Comparison of ENCODE assay signal across 19 mouse cellular contexts in the genomic region with DNA sequence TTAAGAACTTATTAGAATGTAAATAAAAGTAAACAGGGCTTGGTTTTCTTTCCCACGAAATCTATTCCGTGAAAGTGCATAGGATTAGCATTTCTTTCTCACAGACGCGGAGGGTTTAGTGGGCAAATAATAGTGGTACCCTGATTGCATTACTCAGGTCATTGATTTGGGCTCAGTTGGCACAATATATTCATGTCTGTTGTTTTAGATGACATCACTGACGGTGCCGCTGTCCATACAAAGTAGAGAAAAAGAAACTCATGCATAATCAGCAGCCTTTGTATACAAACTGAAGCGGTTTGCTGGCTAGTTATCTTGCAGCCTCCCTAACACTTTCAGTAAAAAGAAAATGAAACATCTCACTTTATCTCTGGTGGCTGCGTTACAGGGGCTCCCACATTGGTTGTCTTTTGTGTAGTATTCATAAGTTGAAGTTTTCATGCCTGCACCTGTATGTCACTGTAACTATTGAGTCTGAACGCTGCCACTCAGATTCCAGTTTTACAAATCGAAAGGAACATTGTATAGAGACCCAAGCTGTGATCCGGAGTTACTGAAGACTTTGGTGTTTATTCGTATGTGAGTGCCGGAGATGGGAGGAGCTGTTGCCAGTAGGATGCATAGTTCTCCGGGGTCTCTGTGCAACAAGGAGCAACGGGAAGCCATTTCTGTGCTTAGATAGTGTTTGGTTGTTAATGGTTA. TPM values are rescaled to one million over a fixed set of nuclear protein-coding genes. Genes with fewer than 3 reads are reported as not detected.
DNase-seq lines count a peak whose midpoint lies in the region; ATAC-seq lines count a peak whose summit lies in the region.
"Had no signal": no experiment of that assay in that cellular context is flagged by ENCODE, and none has a peak within 500 bp of the region (broad histone marks: within the 10 kb centered on the region; RNA-seq: fewer than 3 reads in every experiment).

No protein-coding gene starts in this region.

- no peak overlapping the region for H3K9ac ChIP-seq in neural tube, embryonic 11.5 days (ENCODE audit: low read length)
- peak overlapping the region; percentile 25 for H3K9ac ChIP-seq in forebrain, embryonic 15.5 days (replicated peaks)
- H3K9ac ChIP-seq in neural tube, embryonic 15.5 days (replicated peaks), result no peak overlapping the region
- H3K9ac ChIP-seq: liver, embryonic 15.5 days had no signal

- no peak; the same call in 1 of the 2 replicates for ATAC-seq in neural tube, embryonic 11.5 days (ENCODE audit: insufficient read depth, low FRiP score, low TSS enrichment)
- ATAC-seq in forebrain, embryonic 15.5 days (replicated peaks), result peak; percentile 26
- ATAC-seq in neural tube, embryonic 15.5 days (ENCODE audit: low FRiP score), result no peak

- peak overlapping the region; percentile 12; the same call in 1 of the 2 replicates for H3K4me2 ChIP-seq in neural tube, embryonic 11.5 days (ENCODE audit: low read depth)
- peak overlapping the region; percentile 43 for H3K4me2 ChIP-seq in forebrain, embryonic 15.5 days (replicated peaks)
- H3K4me2 ChIP-seq in neural tube, embryonic 15.5 days, result peak overlapping the region; percentile 54
- H3K4me2 ChIP-seq: liver, embryonic 15.5 days had no signal

- DNase-seq in neural tube, embryonic 11.5 days (ENCODE audit: low spot score), result peak; percentile 16
- DNase-seq in neural tube, embryonic 10.5 days (ENCODE audit: extremely low spot score, low spot score), result no peak
- peak; percentile 15 for DNase-seq in midbrain, embryonic 10.5 days (ENCODE audit: low spot score)
- no peak for DNase-seq in adrenal gland, adult 2 months
- DNase-seq in cerebellum, postnatal 4 days (ENCODE audit: low spot score in 2 of 2), result no peak
- DNase-seq in right cerebral cortex, adult 2 months (ENCODE audit: low spot score in 2 of 2), result no peak
- DNase-seq: cerebellum, adult 11 months; layer of hippocampus, adult 9-11 months; right cerebral cortex, postnatal 14 days had no signal

- no peaks in the 10 kb centered on the region for H3K4me1 ChIP-seq in neural tube, embryonic 11.5 days (ENCODE audit: control insufficient read depth, insufficient read depth, low read length)
- H3K4me1 ChIP-seq in forebrain, embryonic 15.5 days, result peaks cover 13% of the 10 kb centered on the region; the same call in 1 of the 2 replicates
- H3K4me1 ChIP-seq in midbrain, embryonic 10.5 days, result peaks cover 24% of the 10 kb centered on the region
- peaks cover 5% of the 10 kb centered on the region for H3K4me1 ChIP-seq in neural tube, embryonic 15.5 days
- H3K4me1 ChIP-seq: heart, embryonic 10.5 days had no signal

- 60% methylated on average over 15 of the region's 15 CpGs for WGBS in neural tube, embryonic 11.5 days
- 10% methylated on average over 15 of the region's 15 CpGs for WGBS in forebrain, embryonic 15.5 days
- 48% methylated on average over 15 of the region's 15 CpGs for WGBS in midbrain, embryonic 10.5 days
- WGBS in neural tube, embryonic 15.5 days, result 31% methylated on average over 15 of the region's 15 CpGs

- no peak overlapping the region for H3K4me3 ChIP-seq in neural tube, embryonic 11.5 days (ENCODE audit: low read depth, low read length)
- H3K4me3 ChIP-seq in forebrain, embryonic 15.5 days, result peak overlapping the region; percentile 34
- H3K4me3 ChIP-seq in midbrain, embryonic 10.5 days, result peak overlapping the region; percentile 30
- peak overlapping the region; percentile 33 for H3K4me3 ChIP-seq in neural tube, embryonic 15.5 days (replicated peaks)
- H3K4me3 ChIP-seq: heart, embryonic 10.5 days; liver, embryonic 15.5 days had no signal

- H3K27ac ChIP-seq in neural tube, embryonic 11.5 days (ENCODE audit: low read depth, low read length), result no peak overlapping the region
- peak overlapping the region; percentile 72 for H3K27ac ChIP-seq in forebrain, embryonic 15.5 days (replicated peaks)
- peak overlapping the region; percentile 74 for H3K27ac ChIP-seq in midbrain, embryonic 10.5 days (replicated peaks)
- H3K27ac ChIP-seq in neural tube, embryonic 15.5 days (replicated peaks), result peak overlapping the region; percentile 25
- H3K27ac ChIP-seq: heart, embryonic 10.5 days; liver, embryonic 15.5 days had no signal

- no peaks in the 10 kb centered on the region for H3K27me3 ChIP-seq in neural tube, embryonic 11.5 days (ENCODE audit: control insufficient read depth, insufficient read depth, low read length)
- no peaks in the 10 kb centered on the region for H3K27me3 ChIP-seq in forebrain, embryonic 15.5 days
- H3K27me3 ChIP-seq in midbrain, embryonic 10.5 days (ENCODE audit: low read depth, poor library complexity, severe bottlenecking), result no peaks in the 10 kb centered on the region
- no peaks in the 10 kb centered on the region for H3K27me3 ChIP-seq in neural tube, embryonic 15.5 days (replicated peaks)
- H3K27me3 ChIP-seq: liver, embryonic 15.5 days had no signal

- no peaks in the 10 kb centered on the region for H3K9me3 ChIP-seq in neural tube, embryonic 11.5 days (ENCODE audit: control insufficient read depth, low read length)
- no peaks in the 10 kb centered on the region for H3K9me3 ChIP-seq in forebrain, embryonic 15.5 days
- no peaks in the 10 kb centered on the region for H3K9me3 ChIP-seq in midbrain, embryonic 10.5 days (replicated peaks)
- H3K9me3 ChIP-seq in neural tube, embryonic 15.5 days (replicated peaks), result no peaks in the 10 kb centered on the region
- H3K9me3 ChIP-seq: heart, embryonic 10.5 days; liver, embryonic 15.5 days had no signal

- no peaks in the 10 kb centered on the region for H3K36me3 ChIP-seq in neural tube, embryonic 11.5 days (ENCODE audit: control insufficient read depth, insufficient read depth, low read length)
- no peaks in the 10 kb centered on the region for H3K36me3 ChIP-seq in forebrain, embryonic 15.5 days
- no peaks in the 10 kb centered on the region for H3K36me3 ChIP-seq in midbrain, embryonic 10.5 days
- no peaks in the 10 kb centered on the region for H3K36me3 ChIP-seq in neural tube, embryonic 15.5 days
- H3K36me3 ChIP-seq: heart, embryonic 10.5 days; liver, embryonic 15.5 days had no signal

RNA-seq across cellular contexts. Expression of gene Dtd2, which starts 3.8 kb away (rescaled TPM):
- polyA plus RNA-seq in neural tube, embryonic 11.5 days (2014; fragmentation: Nextera tagmentation; extraction: Ambion mirVana), result 20.7 and 21.9 TPM in 2 replicates
- 14.9 and 16.4 TPM in 2 replicates for polyA plus RNA-seq in forebrain, embryonic 15.5 days (2015; fragmentation: Nextera tagmentation; extraction: Ambion mirVana)
- polyA plus RNA-seq in midbrain, embryonic 10.5 days (2016; fragmentation: Nextera tagmentation; extraction: Ambion mirVana), result 30.5 and 31.8 TPM in 2 replicates
- 20.9 and 21.2 TPM in 2 replicates for polyA plus RNA-seq in neural tube, embryonic 15.5 days (2015; fragmentation: Nextera tagmentation; extraction: Ambion mirVana)
- total RNA-seq in adrenal gland, adult 2 months (2021), result 10 to 100 TPM; 16.1 to 22.5 TPM
- 10.3 and 16.5 TPM in 2 replicates for polyA plus RNA-seq in adrenal gland, adult 2 months (2012; rRNA removed)

RNA-seq across cellular contexts. Expression of gene Gpr33, which starts 17.8 kb away (rescaled TPM):
- polyA plus RNA-seq in neural tube, embryonic 11.5 days (2014; fragmentation: Nextera tagmentation; extraction: Ambion mirVana), result not detected in 2 replicates
- not detected in 2 replicates for polyA plus RNA-seq in forebrain, embryonic 15.5 days (2015; fragmentation: Nextera tagmentation; extraction: Ambion mirVana)
- not detected in 2 replicates for polyA plus RNA-seq in midbrain, embryonic 10.5 days (2016; fragmentation: Nextera tagmentation; extraction: Ambion mirVana)
- polyA plus RNA-seq in neural tube, embryonic 15.5 days (2015; fragmentation: Nextera tagmentation; extraction: Ambion mirVana), result not detected in 2 replicates
- not detected for total RNA-seq in adrenal gland, adult 2 months (2021)
- 0.07 TPM in 1 of 2 replicates, not detected in the other for polyA plus RNA-seq in adrenal gland, adult 2 months (2012; rRNA removed)
- total RNA-seq: adrenal gland, postnatal 4 days; hematopoietic stem cell, adult 5-6 weeks; megakaryocyte, adult 5-6 weeks had no signal
- polyA plus RNA-seq: embryonic facial prominence, embryonic 11.5 days; heart, embryonic 10.5 days; kidney, embryonic 14.5 days; limb, embryonic 11.5 days; liver, embryonic 15.5 days had no signal

RNA-seq across cellular contexts. Expression of gene Heatr5a, which starts 39.0 kb away (rescaled TPM):
- polyA plus RNA-seq in neural tube, embryonic 11.5 days (2014; fragmentation: Nextera tagmentation; extraction: Ambion mirVana), result 10.2 and 11.1 TPM in 2 replicates
- 5.4 and 5.9 TPM in 2 replicates for polyA plus RNA-seq in forebrain, embryonic 15.5 days (2015; fragmentation: Nextera tagmentation; extraction: Ambion mirVana)
- polyA plus RNA-seq in midbrain, embryonic 10.5 days (2016; fragmentation: Nextera tagmentation; extraction: Ambion mirVana), result 12.6 and 12.9 TPM in 2 replicates
- 5.8 and 6.8 TPM in 2 replicates for polyA plus RNA-seq in neural tube, embryonic 15.5 days (2015; fragmentation: Nextera tagmentation; extraction: Ambion mirVana)
- 10 to 100 TPM; 20.3 to 23.0 TPM for total RNA-seq in adrenal gland, adult 2 months (2021)
- 18.5 and 24.9 TPM in 2 replicates for polyA plus RNA-seq in adrenal gland, adult 2 months (2012; rRNA removed)

Comparison
In these comparisons a context has a peak if more than half of its experiments do, and no peak if none do; other contexts are left out.
1. DNase-seq: peak in neural tube, embryonic 11.5 days (single experiment) and midbrain, embryonic 10.5 days (single experiment); none in neural tube, embryonic 10.5 days (single experiment), adrenal gland, adult 2 months (single experiment), cerebellum, postnatal 4 days (0 of 2) and right cerebral cortex, adult 2 months (0 of 2).
2. Peak in every context shown above with its lines, with median percentiles within 50 percentile points of each other: H3K4me2 ChIP-seq.